Mouse (Mus musculus) intestine, embryonic 16.5 days (tissue): ENCODE results near the gene A2m. TPM values are rescaled to one million over a fixed set of nuclear protein-coding genes. Genes with fewer than 3 reads are reported as not detected.

Experiments
- polyA plus RNA-seq: library from polyadenylated mRNA; unstranded; fragments of >200 nt; fragmentation: Nextera tagmentation; extraction: Ambion mirVana; gene quantifications from 2 replicates; pipeline ENCODE4 v1.2.1, GENCODE M21; 2015

Gene A2m
- polyA plus RNA-seq, 1 experiment from 2014 or later = 1.6 TPM

Other genes with a start within 250 kb of the A2m start
- 0.13 TPM in 2 replicates for gene Iqsec3, start 161.7 kb upstream of the A2m start, polyA plus RNA-seq
- gene Gm7298, start 97.6 kb downstream of the A2m start, polyA plus RNA-seq = not detected in 2 replicates
- not detected in 2 replicates for gene Mug1, start 203.2 kb downstream of the A2m start, polyA plus RNA-seq